Mouse (Mus musculus) limb, embryonic 11.5 days (tissue): ENCODE results near the gene Gm49383. TPM values are rescaled to one million over a fixed set of nuclear protein-coding genes. Genes with fewer than 3 reads are reported as not detected.
A peak's percentile ranks its signal among the peaks of the same experiment; 100 is the strongest.
"Not testable (repeated sequence)": the region's sequence is repeated elsewhere in the genome, so short reads cannot be mapped to it uniquely, and the experiment has no call there.

Experiments
- ATAC-seq: fragments of 200-750 bp; cut with Nextera tagmentation; 2 replicates; pipeline ENCODE4 v1.8.0; 2017; ENCODE audit warnings: low read depth; ENCODE audit not compliant: insufficient number of reproducible peaks, low FRiP score, low TSS enrichment
- DNase-seq: peaks from one replicate; pipeline ENCODE4 v3.0.0-alpha.2; 2015; ENCODE audit warnings: low spot score
- H3K27ac ChIP-seq: fragments of 300-500 bp; sonication (generic); replicated peaks from 2 replicates; pipeline ENCODE4 v1.5.1; 2014; ENCODE audit warnings: low read depth, mild to moderate bottlenecking, low read length
- H3K27me3 ChIP-seq: fragments of 300-500 bp; sonication (generic); 2 replicates; pipeline ENCODE4 v1.6.1; 2014; ENCODE audit warnings: mild to moderate bottlenecking, low read length, mixed read lengths; ENCODE audit not compliant: control insufficient read depth, insufficient read depth
- H3K36me3 ChIP-seq: fragments of 300-500 bp; sonication (generic); 2 replicates; pipeline ENCODE4 v1.6.1; 2014; ENCODE audit warnings: mild to moderate bottlenecking, low read length, moderate library complexity, mixed read lengths; ENCODE audit not compliant: control insufficient read depth, insufficient read depth
- H3K4me1 ChIP-seq: fragments of 300-500 bp; sonication (generic); 2 replicates; pipeline ENCODE4 v1.6.1; 2014; ENCODE audit warnings: low read length, mixed read lengths; ENCODE audit not compliant: control insufficient read depth, insufficient read depth
- H3K4me2 ChIP-seq: fragments of 300-500 bp; sonication (generic); 2 replicates; pipeline ENCODE4 v1.6.1; 2014; ENCODE audit warnings: low read depth, mild to moderate bottlenecking, moderate library complexity; ENCODE audit not compliant: severe bottlenecking
- H3K4me3 ChIP-seq: fragments of 300-500 bp; sonication (generic); 2 replicates; pipeline ENCODE4 v1.5.1; 2014; ENCODE audit warnings: low read depth, low read length
- H3K9ac ChIP-seq: fragments of 300-500 bp; sonication (generic); 2 replicates; pipeline ENCODE4 v1.6.1; 2014; ENCODE audit warnings: mild to moderate bottlenecking, low read length
- H3K9me3 ChIP-seq: fragments of 300-500 bp; sonication (generic); 2 replicates; pipeline ENCODE4 v1.6.1; 2016; ENCODE audit warnings: low read length; ENCODE audit not compliant: control insufficient read depth
- WGBS: fragments of 180-500 bp; shearing (Covaris S2); extraction: QIAGEN DNeasy Blood & Tissue Kit; methylation state at CpG from one replicate; pipeline ENCODE4 v1.1.7; 2014; 5-methylcytosine and 5-hydroxymethylcytosine counted together
- polyA plus RNA-seq: library from polyadenylated mRNA; unstranded; fragments of >200 nt; fragmentation: Nextera tagmentation; extraction: Ambion mirVana; gene quantifications from 2 replicates; pipeline ENCODE4 v1.2.1, GENCODE M21; 2014

Gm49383 gene
- polyA plus RNA-seq, 1 experiment from 2014 or later: 45.6 TPM

GRCm38 (mm10) chr12:69166861-69167581, 29.9 kb downstream of the Gm49383 start:
- H3K9me3 ChIP-seq, H3K27ac ChIP-seq, H3K36me3 ChIP-seq, H3K4me1 ChIP-seq, H3K27me3 ChIP-seq, H3K4me3 ChIP-seq, DNase-seq, H3K9ac ChIP-seq, H3K4me2 ChIP-seq, ATAC-seq: not testable (repeated sequence)
- WGBS: 69% methylated on average over 8 of the region's 8 CpGs

DNA sequence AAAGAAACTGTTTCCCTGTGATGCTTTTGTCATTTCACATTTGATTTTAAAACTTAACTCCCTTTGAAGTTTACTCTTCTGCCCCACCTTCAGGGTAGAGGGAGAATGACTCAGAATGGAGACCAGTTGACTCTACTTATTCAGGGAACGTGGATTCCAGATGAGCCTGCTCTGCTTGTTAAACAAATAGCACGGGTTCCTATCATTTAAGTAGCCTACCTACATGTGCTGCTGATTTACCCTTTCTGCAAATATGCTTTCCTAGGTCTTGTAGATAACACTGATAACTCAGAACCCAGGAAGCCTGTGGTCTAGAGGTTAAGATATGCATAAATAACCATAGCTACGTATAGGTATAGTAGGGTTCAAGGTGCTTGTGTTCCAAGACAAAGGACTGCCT, 32.0 kb downstream of the Gm49383 start:
- Histone ChIP-seq H3K27ac (no peak overlapping the region), H3K9ac (no peak overlapping the region)

DNA sequence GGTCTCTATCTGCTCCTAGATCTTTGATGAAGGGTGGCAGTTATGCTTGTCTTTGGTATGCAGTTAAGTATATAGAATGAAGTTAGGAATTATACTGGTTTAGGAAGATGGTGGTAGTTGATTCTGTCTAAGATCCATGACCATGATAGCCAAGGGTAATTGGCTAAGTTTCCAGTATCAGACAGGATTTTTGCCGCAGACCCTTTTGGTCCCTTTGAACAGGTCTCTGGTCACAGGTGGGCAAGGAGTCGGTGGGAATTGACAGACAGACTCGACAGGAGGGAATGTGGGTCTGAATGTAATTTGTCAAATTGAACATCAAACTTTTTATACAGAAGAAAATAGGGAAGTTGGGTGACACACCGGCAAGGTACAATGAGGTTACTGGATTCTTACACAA, 33.3 kb downstream of the Gm49383 start:
- DNase-seq, ATAC-seq, H3K4me2 ChIP-seq, H3K27ac ChIP-seq, H3K36me3 ChIP-seq, H3K27me3 ChIP-seq, H3K4me1 ChIP-seq, H3K9me3 ChIP-seq, H3K4me3 ChIP-seq, H3K9ac ChIP-seq: not testable (repeated sequence)
- WGBS: 84% methylated on average over 4 of the region's 4 CpGs

More for the DNA sequence above, 32.0 kb downstream of the Gm49383 start:
- H3K4me1 ChIP-seq: no peaks in the 10 kb centered on the region
- ATAC-seq (no peak), DNase-seq (no peak)
- no peak overlapping the region for H3K4me2 ChIP-seq
- 58% methylated on average over 3 of the region's 3 CpGs for WGBS
- no peaks in the 10 kb centered on the region for H3K27me3 ChIP-seq
- H3K4me3 ChIP-seq: no peak overlapping the region
- no peaks in the 10 kb centered on the region for H3K36me3 ChIP-seq
- no peaks in the 10 kb centered on the region for H3K9me3 ChIP-seq

- H3K4me2 ChIP-seq, H3K4me1 ChIP-seq, H3K36me3 ChIP-seq, DNase-seq, ATAC-seq, H3K27ac ChIP-seq, H3K9ac ChIP-seq, H3K27me3 ChIP-seq, H3K9me3 ChIP-seq, H3K4me3 ChIP-seq: not testable (repeated sequence)
- 73% methylated on average over 2 of the region's 2 CpGs for WGBS
Observed at GRCm38 (mm10) chr12:69160677-69161076, 36.2 kb downstream of the Gm49383 start.

GRCm38 (mm10) chr12:69159578-69159940, 37.3 kb downstream of the Gm49383 start:
- Histone ChIP-seq H3K4me1 (no peaks in the 10 kb centered on the region), H3K9me3 (no peaks in the 10 kb centered on the region), H3K4me2 (no peak overlapping the region), H3K9ac (no peak overlapping the region), H3K36me3 (peaks cover 3% of the 10 kb centered on the region; the same call in 1 of the 2 replicates), H3K27me3 (no peaks in the 10 kb centered on the region), H3K27ac (no peak overlapping the region), H3K4me3 (no peak overlapping the region)
- ATAC-seq (no peak), DNase-seq (no peak)
- WGBS: 6% methylated on average over 9 of the region's 9 CpGs

DNA sequence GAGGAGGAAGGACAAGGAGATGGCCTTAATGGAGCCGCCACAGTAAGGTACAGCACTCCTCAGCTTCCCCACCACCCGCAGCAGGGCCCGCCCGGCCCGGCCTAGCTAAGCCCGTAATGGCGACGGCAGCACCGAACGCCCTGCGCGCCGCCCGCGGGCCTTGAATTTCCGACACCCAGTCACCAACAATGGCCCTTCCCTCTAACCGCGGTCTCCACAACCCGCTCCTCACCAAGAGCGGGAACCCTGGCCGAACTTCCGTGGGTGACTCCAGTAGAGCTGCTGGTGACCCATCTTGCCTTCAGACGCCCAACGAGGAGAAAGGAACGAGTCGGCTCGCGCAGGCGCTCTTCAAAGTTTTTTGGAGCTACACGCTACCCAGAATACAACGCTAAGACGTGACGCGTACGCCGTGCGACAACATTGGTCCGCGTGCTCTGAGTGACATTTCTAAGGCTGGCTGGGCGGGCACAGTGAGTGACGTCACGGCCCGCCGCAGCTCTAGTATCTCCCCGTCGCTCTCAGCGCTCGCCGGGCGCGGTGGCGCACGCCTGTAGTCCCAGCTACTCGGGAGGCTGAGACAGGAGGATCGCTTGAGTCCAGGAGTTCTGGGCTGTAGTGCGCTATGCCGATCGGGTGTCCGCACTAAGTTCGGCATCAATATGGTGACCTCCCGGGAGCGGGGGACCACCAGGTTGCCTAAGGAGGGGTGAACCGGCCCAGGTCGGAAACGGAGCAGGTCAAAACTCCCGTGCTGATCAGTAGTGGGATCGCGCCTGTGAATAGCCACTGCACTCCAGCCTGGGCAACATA, 37.9 kb downstream of the Gm49383 start, which contains the start of gene Rps29:
TSS of gene Rps29 (minus strand) at position 422 of the 813 bp plus-strand sequence.
- H3K9ac ChIP-seq: peak within 1 kb of the TSS; percentile 93
- under 1% methylated on average over 57 of the region's 68 CpGs for WGBS
- H3K36me3 ChIP-seq, H3K4me1 ChIP-seq, H3K9me3 ChIP-seq, H3K27me3 ChIP-seq: not testable (repeated sequence)
- ATAC-seq (peak; percentile 99), DNase-seq (peak; percentile 99)
- peak within 1 kb of the TSS; percentile 68 for H3K4me2 ChIP-seq
- H3K4me3 ChIP-seq: peak within 1 kb of the TSS; percentile 77
- peak within 1 kb of the TSS; percentile 90 for H3K27ac ChIP-seq

- H3K4me1 ChIP-seq: no peaks in the 10 kb centered on the region
- WGBS: under 1% methylated on average over 19 of the region's 19 CpGs
- peak overlapping the region; percentile 93 for H3K9ac ChIP-seq
- peak overlapping the region; percentile 90 for H3K27ac ChIP-seq
- H3K4me2 ChIP-seq: peak overlapping the region; percentile 68
- no peaks in the 10 kb centered on the region for H3K27me3 ChIP-seq
- DNase-seq (no peak), ATAC-seq (no peak)
- no peaks in the 10 kb centered on the region for H3K9me3 ChIP-seq
- peaks cover 3% of the 10 kb centered on the region; the same call in 1 of the 2 replicates for H3K36me3 ChIP-seq
- peak overlapping the region; percentile 77 for H3K4me3 ChIP-seq
Observed at GRCm38 (mm10) chr12:69158366-69158764, 38.5 kb downstream of the Gm49383 start.

GRCm38 (mm10) chr12:69157107-69157506, 39.8 kb downstream of the Gm49383 start:
- no peaks in the 10 kb centered on the region for H3K27me3 ChIP-seq
- no peak for DNase-seq
- no peak overlapping the region for H3K27ac ChIP-seq
- no peak overlapping the region for H3K4me3 ChIP-seq
- H3K4me1 ChIP-seq: no peaks in the 10 kb centered on the region
- no peak overlapping the region for H3K9ac ChIP-seq
- H3K4me2 ChIP-seq: no peak overlapping the region
- no peaks in the 10 kb centered on the region for H3K9me3 ChIP-seq
- no peak for ATAC-seq
- 96% methylated on average over 2 of the region's 2 CpGs for WGBS
- H3K36me3 ChIP-seq: peaks cover 3% of the 10 kb centered on the region; the same call in 1 of the 2 replicates
